Mouse (Mus musculus): ENCODE results near the gene Igsf21. TPM values are rescaled to one million over a fixed set of nuclear protein-coding genes. Genes with fewer than 3 reads are reported as not detected.

The Igsf21 gene
- polyA plus RNA-seq (2015; fragmentation: Nextera tagmentation; extraction: Ambion mirVana): 0.36 and 0.48 TPM in 2 replicates

GRCm38 (mm10) chr4:140246180-140247005 is at the start of gene Igsf21:
Gene Igsf21, minus strand, starts transcription at chr4:140246784.

Measured in urinary bladder, postnatal 0 days (tissue).